Mouse (Mus musculus) stomach, embryonic 14.5 days (tissue): ENCODE results near the gene Ddc. TPM values are rescaled to one million over a fixed set of nuclear protein-coding genes. Genes with fewer than 3 reads are reported as not detected.

Experiments
- ATAC-seq: fragments of 200-750 bp; cut with Nextera tagmentation; 2 replicates; pipeline ENCODE4 v1.8.0; 2017; ENCODE audit warnings: low read depth, moderate TSS enrichment; ENCODE audit not compliant: insufficient number of reproducible peaks, insufficient read depth, low FRiP score
- H3K27ac ChIP-seq: fragments of 300-500 bp; sonication (generic); 2 replicates; pipeline ENCODE4 v1.5.1; 2014; ENCODE audit warnings: mild to moderate bottlenecking, low read length, moderate library complexity, mixed read lengths
- H3K27me3 ChIP-seq: fragments of 300-500 bp; sonication (generic); 2 replicates; pipeline ENCODE4 v1.6.1; 2014; ENCODE audit warnings: low read length, control low read depth, mixed read lengths; ENCODE audit not compliant: control insufficient read depth, insufficient read depth
- H3K36me3 ChIP-seq: fragments of 300-500 bp; sonication (generic); 2 replicates; pipeline ENCODE4 v1.6.1; 2014; ENCODE audit warnings: mild to moderate bottlenecking, control low read depth, low read length, moderate library complexity, mixed read lengths; ENCODE audit not compliant: control insufficient read depth, insufficient read depth
- H3K4me1 ChIP-seq: fragments of 300-500 bp; sonication (generic); 2 replicates; pipeline ENCODE4 v1.6.1; 2014; ENCODE audit warnings: low read length, control low read depth, mixed read lengths; ENCODE audit not compliant: control insufficient read depth, insufficient read depth
- H3K4me2 ChIP-seq: fragments of 300-500 bp; sonication (generic); replicated peaks from 2 replicates; pipeline ENCODE4 v1.6.1; 2014; ENCODE audit warnings: low read depth, low read length, control low read depth
- H3K4me3 ChIP-seq: fragments of 300-500 bp; sonication (generic); 2 replicates; pipeline ENCODE4 v1.5.1; 2014; ENCODE audit warnings: low read depth, low read length, control low read depth
- H3K9ac ChIP-seq: fragments of 300-500 bp; sonication (generic); replicated peaks from 2 replicates; pipeline ENCODE4 v1.6.1; 2014; ENCODE audit warnings: low read depth, mild to moderate bottlenecking, control low read depth, low read length, moderate library complexity, mixed read lengths
- H3K9me3 ChIP-seq: fragments of 300-500 bp; sonication (generic); 2 replicates; pipeline ENCODE4 v1.6.1; 2016; ENCODE audit warnings: low read depth, low read length, control low read depth; ENCODE audit not compliant: control insufficient read depth
- whole genome bisulfite sequencing: fragments of 180-500 bp; shearing (Covaris S2); extraction: QIAGEN DNeasy Blood & Tissue Kit; methylation state at CpG from one replicate; pipeline ENCODE4 v1.1.7; 2014; 5-methylcytosine and 5-hydroxymethylcytosine counted together
- polyA plus RNA-seq: library from polyadenylated mRNA; unstranded; fragments of >200 nt; fragmentation: Nextera tagmentation; extraction: Ambion mirVana; gene quantifications from 2 replicates; pipeline ENCODE4 v1.2.1, GENCODE M21; 2014

Ddc gene
- polyA plus RNA-seq: 36.7 and 47.2 TPM in 2 replicates

DNA sequence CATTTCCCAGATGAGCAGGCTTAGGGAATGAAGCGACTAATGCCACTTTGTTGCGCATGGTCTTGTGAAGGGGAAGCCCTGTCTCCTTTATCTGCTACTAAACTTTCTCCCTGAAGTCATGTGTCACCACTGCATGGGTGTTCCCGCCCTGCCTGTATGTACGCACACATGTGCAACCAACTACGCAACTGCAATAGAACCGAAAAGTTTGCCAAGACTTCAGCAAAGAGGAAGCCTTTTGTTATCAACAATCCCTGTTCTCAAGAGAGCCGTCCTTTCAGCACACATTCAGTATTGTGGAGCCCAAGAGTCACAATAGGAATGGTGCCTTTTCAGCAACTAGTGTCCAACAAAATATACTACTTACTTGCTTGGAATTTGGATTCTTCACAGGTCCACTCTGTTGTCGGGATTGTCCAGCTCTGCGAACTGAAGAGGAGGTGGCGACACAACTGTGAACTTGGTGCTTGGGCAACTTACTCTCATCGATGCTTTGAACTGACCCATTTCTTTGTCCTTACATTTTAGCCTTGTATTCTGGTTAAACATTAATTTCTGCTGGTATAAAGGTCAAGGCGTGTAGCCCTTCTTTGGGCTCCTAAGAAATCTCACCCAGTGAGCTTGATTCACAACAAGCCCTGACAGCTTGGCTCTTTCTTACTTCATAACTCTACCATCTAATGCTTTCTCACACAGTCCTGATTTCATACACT, at the start of gene Ddc:
TSS of gene Ddc (minus strand) at position 500 of the 713 bp plus-strand sequence.
- H3K9me3 ChIP-seq: no peaks in the 10 kb centered on the region
- peak within 1 kb of the TSS; percentile 78 for H3K27ac ChIP-seq
- peak within 1 kb of the TSS; percentile 14; the same call in 1 of the 2 replicates for H3K4me3 ChIP-seq
- H3K36me3 ChIP-seq: no peaks in the 10 kb centered on the region
- 0 out of 2 replicates have a peak within 1 kb of the TSS, but pooled peaks have one; percentile 13 for H3K4me2 ChIP-seq
- no peak within 1 kb of the TSS; the same call in 1 of the 2 replicates for H3K9ac ChIP-seq
- H3K4me1 ChIP-seq: peaks cover 4% of the 10 kb centered on the region; the same call in 1 of the 2 replicates
- H3K27me3 ChIP-seq: no peaks in the 10 kb centered on the region
- WGBS: 72% methylated on average over 12 of the region's 12 CpGs
- ATAC-seq: peak; percentile 59; the same call in 1 of the 2 replicates

DNA sequence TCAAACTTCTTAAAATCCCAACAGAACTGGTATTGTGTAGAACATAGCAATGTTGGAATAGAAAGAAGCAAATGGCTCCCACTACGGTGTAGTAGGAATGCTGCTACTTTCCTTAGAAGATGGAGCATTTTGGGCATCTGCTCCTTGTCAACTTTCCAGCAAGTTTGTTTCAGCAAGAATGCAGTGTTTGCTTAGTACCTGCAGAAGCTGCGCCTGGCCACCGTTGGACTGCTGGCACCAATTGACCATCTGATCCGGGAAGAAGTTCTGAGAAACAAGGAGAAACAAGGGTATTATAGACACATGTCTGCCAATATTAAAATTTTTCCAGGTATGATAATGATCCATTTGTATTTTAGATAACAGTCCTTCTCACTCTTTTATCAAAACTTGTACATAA, 47.8 kb upstream of the Ddc start:
- H3K27me3 ChIP-seq: no peaks in the 10 kb centered on the region
- H3K4me2 ChIP-seq: no peak overlapping the region
- 77% methylated on average over 4 of the region's 4 CpGs for WGBS
- peaks cover 32% of the 10 kb centered on the region for H3K4me1 ChIP-seq
- no peak overlapping the region for H3K9ac ChIP-seq
- no peaks in the 10 kb centered on the region for H3K9me3 ChIP-seq
- H3K27ac ChIP-seq: no peak overlapping the region
- no peak for ATAC-seq
- no peak overlapping the region for H3K4me3 ChIP-seq
- peaks cover 61% of the 10 kb centered on the region for H3K36me3 ChIP-seq

DNA sequence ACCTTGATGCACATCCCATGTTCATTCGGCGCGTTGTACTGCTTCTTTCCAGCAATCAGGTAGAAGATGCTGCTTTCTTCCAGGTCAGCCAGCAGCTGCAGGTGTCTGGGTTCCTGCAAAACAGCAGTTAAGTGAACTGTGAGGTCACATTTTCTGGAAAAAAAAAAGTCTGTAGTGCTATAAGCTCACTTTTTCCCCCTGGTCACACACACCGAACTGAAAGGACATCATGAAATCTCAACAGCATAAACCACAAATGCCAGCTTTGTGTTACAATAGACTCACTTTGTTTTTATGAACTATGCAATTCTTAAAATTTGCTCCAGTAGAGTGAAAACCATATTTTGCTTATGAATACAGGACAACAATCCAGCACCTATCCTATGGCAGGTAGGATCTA, 46.9 kb upstream of the Ddc start:
- 93% methylated on average over 4 of the region's 4 CpGs for WGBS
- Histone ChIP-seq H3K4me2 (no peak overlapping the region), H3K36me3 (peaks cover 59% of the 10 kb centered on the region), H3K27me3 (no peaks in the 10 kb centered on the region), H3K4me1 (peaks cover 26% of the 10 kb centered on the region), H3K9me3 (no peaks in the 10 kb centered on the region), H3K9ac (no peak overlapping the region), H3K4me3 (no peak overlapping the region), H3K27ac (no peak overlapping the region)
- no peak for ATAC-seq

DNA sequence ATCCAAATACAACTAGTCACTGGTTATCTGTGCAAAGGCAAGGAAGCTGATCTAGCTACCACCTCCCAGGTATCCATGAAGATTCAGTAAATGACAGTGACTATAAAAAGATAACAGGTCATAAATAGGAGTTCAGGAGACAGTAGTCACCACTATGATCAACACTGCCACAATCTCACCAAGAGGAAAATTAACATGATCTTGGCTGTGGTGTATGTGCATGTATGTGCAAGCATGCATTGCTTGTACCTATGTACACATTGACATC, 46.1 kb upstream of the Ddc start:
- no peak for ATAC-seq

DNA sequence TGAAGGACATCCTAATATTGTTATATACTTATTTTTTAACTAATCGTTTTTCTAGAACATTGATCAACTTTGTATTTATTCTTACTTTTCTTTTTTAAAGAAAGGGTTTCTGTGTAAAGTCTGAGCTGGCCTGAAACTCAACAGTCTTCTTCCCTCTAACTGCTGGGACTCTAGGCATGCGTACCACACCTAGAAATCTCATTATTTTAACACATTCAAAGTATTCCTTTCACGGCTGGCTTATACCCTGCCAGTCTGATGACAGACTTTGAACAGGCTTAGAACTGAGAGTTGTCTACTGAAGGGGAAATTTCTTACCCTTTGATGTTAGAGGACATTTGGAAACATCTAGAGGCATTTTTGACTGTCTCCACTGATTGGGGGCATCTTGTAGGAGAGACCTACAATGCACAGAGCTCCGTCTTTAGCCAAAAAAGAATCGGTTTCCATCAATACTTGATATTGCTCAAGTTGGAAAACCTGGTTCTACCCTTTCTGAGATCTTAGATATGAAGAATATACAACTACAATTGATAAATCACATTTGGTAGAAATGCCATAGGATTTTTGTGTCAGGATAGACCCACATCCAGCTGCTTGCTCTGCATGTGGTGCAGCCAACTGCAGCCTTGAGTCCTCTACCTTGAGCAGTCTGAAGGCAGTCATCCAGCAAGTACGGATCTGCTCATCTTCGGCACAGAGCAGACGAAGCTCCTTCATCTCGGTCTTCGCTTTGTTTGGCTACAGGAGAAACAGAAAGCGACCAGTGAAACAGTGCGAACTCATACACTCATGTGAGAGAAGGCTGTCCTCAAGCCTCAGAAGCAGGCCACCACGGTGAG, 45.5 kb upstream of the Ddc start:
- Histone ChIP-seq H3K27ac (peak overlapping the region; percentile 18; the same call in 1 of the 2 replicates), H3K9me3 (no peaks in the 10 kb centered on the region), H3K36me3 (peaks cover 61% of the 10 kb centered on the region), H3K27me3 (no peaks in the 10 kb centered on the region), H3K9ac (no peak overlapping the region), H3K4me1 (peaks cover 15% of the 10 kb centered on the region), H3K4me3 (no peak overlapping the region), H3K4me2 (no peak overlapping the region)
- no peak for ATAC-seq
- WGBS: 88% methylated on average over 13 of the region's 13 CpGs

More for the DNA sequence above, 46.1 kb upstream of the Ddc start:
- Histone ChIP-seq H3K4me3 (no peak overlapping the region), H3K9ac (no peak overlapping the region), H3K36me3 (peaks cover 59% of the 10 kb centered on the region), H3K27ac (no peak overlapping the region), H3K4me1 (peaks cover 20% of the 10 kb centered on the region), H3K9me3 (no peaks in the 10 kb centered on the region), H3K4me2 (no peak overlapping the region), H3K27me3 (no peaks in the 10 kb centered on the region)

DNA sequence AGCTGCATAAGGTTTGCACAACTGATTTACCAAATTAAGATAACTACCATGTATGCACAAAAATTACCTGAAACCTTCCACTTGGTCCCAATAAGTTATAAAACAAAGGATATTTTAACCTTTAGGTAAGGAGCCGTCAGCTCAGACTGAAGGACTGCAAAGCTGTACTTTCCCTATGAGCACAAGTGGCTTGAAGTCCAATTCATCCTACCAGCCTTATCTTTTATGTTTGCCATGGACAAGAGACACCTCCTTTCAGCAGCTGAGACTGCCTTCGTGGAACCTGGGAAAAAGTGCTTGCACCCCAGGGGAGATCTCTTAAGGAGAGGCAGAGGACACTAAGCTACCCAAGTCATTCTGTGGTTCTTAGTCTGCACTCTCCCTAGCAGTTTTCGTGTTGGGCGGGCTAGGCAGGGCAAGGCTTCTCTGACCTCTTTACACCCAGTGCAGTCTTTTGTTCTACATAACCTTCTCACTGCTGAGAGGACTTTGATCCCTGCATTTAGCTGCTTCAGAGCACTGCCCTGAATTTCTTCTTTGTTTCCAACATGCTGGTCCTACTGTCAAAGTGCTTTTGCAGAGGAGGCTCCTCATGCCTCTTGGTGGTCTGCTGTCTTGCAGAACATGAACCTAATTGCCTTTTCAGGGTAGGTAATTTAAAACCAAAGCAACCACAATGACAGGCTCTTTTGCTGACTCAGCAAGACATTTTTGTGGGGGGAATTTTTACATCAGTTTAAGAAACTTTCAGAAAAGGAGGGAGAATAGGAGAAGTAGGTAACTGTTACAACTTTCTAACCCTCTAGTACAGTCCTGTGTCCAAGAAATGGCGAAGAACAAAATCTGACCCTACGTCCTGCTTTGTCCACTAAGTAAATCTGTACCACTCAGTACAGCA, 44.6 kb upstream of the Ddc start:
- 61% methylated on average over 6 of the region's 6 CpGs for WGBS
- peaks cover 70% of the 10 kb centered on the region for H3K36me3 ChIP-seq

DNA sequence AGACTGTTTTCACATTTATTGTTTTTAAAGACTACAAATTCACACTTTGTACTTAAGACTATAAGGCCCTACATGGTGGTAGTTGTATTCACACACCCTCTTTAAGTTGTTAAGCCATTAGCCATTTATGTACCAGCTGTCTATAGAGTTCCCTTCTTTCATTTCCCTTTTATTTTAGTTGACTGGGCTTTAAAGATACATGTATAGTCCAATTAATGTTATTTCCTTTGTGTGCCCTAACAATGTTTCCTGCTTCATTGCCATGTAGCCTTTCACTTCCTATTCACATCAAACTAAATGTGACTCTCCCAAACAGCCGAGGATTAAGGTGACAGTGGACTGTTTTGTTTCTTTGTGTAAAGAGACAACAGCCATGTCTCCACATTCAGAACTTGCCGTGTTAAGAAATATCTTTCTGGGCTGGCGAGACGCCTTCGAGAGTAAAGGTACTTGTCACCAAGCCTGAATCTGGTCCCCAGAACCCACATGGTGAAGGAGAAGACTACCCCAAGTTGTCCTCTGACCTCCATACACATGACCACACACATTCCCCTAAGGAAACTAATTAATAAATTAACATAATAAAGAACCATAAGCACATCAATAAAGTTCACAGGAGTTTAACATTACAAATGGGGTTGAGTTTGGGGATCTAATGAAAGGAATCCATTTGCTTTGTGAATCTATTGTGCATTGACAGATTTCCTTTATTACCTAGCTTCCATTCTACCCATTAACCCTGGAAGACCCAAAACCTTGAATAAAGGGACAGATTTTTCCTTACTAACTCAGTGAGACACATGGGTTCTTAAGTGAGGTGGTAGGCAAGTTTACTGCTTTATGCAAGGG, 43.1 kb upstream of the Ddc start:
- Histone ChIP-seq H3K36me3 (peaks cover 74% of the 10 kb centered on the region), H3K4me2 (no peak overlapping the region), H3K27me3 (no peaks in the 10 kb centered on the region), H3K9me3 (no peaks in the 10 kb centered on the region), H3K27ac (no peak overlapping the region), H3K4me3 (no peak overlapping the region), H3K4me1 (0 out of 2 replicates have a peak, but pooled peaks cover 5% of the 10 kb centered on the region), H3K9ac (no peak overlapping the region)
- ATAC-seq: no peak
- 83% methylated on average over 5 of the region's 5 CpGs for WGBS

More for the DNA sequence above, 44.6 kb upstream of the Ddc start:
- peaks cover 10% of the 10 kb centered on the region for H3K4me1 ChIP-seq
- peak; percentile 89 for ATAC-seq
- peak overlapping the region; percentile 18; the same call in 1 of the 2 replicates for H3K27ac ChIP-seq
- H3K4me2 ChIP-seq: no peak overlapping the region
- no peak overlapping the region for H3K9ac ChIP-seq
- no peaks in the 10 kb centered on the region for H3K27me3 ChIP-seq
- H3K9me3 ChIP-seq: no peaks in the 10 kb centered on the region
- no peak overlapping the region for H3K4me3 ChIP-seq
